Mouse (Mus musculus) midbrain, postnatal 0 days (tissue): ENCODE results near the gene Tnpo1. TPM values are rescaled to one million over a fixed set of nuclear protein-coding genes. Genes with fewer than 3 reads are reported as not detected.
A peak's percentile ranks its signal among the peaks of the same experiment; 100 is the strongest.

Experiments
- ATAC-seq: fragments of 200-750 bp; cut with Nextera tagmentation; 2 replicates; pipeline ENCODE4 v1.8.0; 2017; ENCODE audit warnings: moderate number of reproducible peaks, mild to moderate bottlenecking, moderate TSS enrichment, moderate library complexity; ENCODE audit not compliant: low FRiP score
- DNase-seq: peaks from one replicate; pipeline ENCODE4 v3.0.0-alpha.2; 2015; ENCODE audit warnings: low spot score
- H3K27ac ChIP-seq: fragments of 300-500 bp; sonication (generic); 2 replicates; pipeline ENCODE4 v1.5.1; 2014; ENCODE audit warnings: low read depth, mild to moderate bottlenecking, low read length, mixed read lengths
- H3K27me3 ChIP-seq: fragments of 300-500 bp; sonication (generic); 2 replicates; pipeline ENCODE4 v1.6.1; 2014; ENCODE audit warnings: low read length, control low read depth, mixed read lengths; ENCODE audit not compliant: insufficient read depth
- H3K36me3 ChIP-seq: fragments of 300-500 bp; sonication (generic); 2 replicates; pipeline ENCODE4 v1.6.1; 2014; ENCODE audit warnings: low read length, control low read depth, mixed read lengths; ENCODE audit not compliant: insufficient read depth
- H3K4me1 ChIP-seq: fragments of 300-500 bp; sonication (generic); 2 replicates; pipeline ENCODE4 v1.6.1; 2014; ENCODE audit warnings: mild to moderate bottlenecking, control low read depth, antibody characterized with exemption, low read length, mixed read lengths; ENCODE audit not compliant: insufficient read depth
- H3K4me2 ChIP-seq: fragments of 300-500 bp; sonication (generic); 2 replicates; pipeline ENCODE4 v1.6.1; 2014; ENCODE audit warnings: low read depth, mild to moderate bottlenecking, low read length, mixed read lengths; ENCODE audit not compliant: poor library complexity, severe bottlenecking
- H3K4me3 ChIP-seq: fragments of 300-500 bp; sonication (generic); 2 replicates; pipeline ENCODE4 v1.5.1; 2014; ENCODE audit warnings: low read depth, mild to moderate bottlenecking, low read length, moderate library complexity
- H3K9ac ChIP-seq: fragments of 300-500 bp; sonication (generic); replicated peaks from 2 replicates; pipeline ENCODE4 v1.6.1; 2014; ENCODE audit warnings: mild to moderate bottlenecking, low read length, moderate library complexity, mixed read lengths; ENCODE audit not compliant: poor library complexity, severe bottlenecking
- H3K9me3 ChIP-seq: fragments of 300-500 bp; sonication (generic); 2 replicates; pipeline ENCODE4 v1.6.1; 2016; ENCODE audit warnings: low read length, control low read depth
- CTCF ChIP-seq: IDR thresholded peaks from 2 replicates; pipeline ENCODE4 v1.5.1; 2016; ENCODE audit warnings: antibody characterized with exemption, mild to moderate bottlenecking
- WGBS: fragments of 180-500 bp; shearing (Covaris S2); extraction: QIAGEN DNeasy Blood & Tissue Kit; methylation state at CpG from one replicate; pipeline ENCODE4 v1.1.7; 2014; 5-methylcytosine and 5-hydroxymethylcytosine counted together
- polyA plus RNA-seq: library from polyadenylated mRNA; unstranded; fragments of >200 nt; fragmentation: Nextera tagmentation; extraction: Ambion mirVana; gene quantifications from 2 replicates; pipeline ENCODE4 v1.2.1, GENCODE M21; 2015
- total RNA-seq: library from RNA; depleted of rRNA; stranded (reverse); fragments of >200 nt; gene quantifications from 2 replicates; pipeline ENCODE4 v1.2.3, GENCODE M21; 2014

Tnpo1 gene
- total and polyA plus RNA-seq, 2 experiments from 2014 or later: 20.1 to 78.8 TPM

GRCm38 (mm10) chr13:98891443-98891842, 34.7 kb downstream of the Tnpo1 start:
- Histone ChIP-seq H3K27ac (no peak overlapping the region), H3K4me2 (peak overlapping the region; percentile 87), H3K4me3 (no peak overlapping the region), H3K27me3 (no peaks in the 10 kb centered on the region), H3K4me1 (0 out of 2 replicates have a peak, but pooled peaks cover 3% of the 10 kb centered on the region), H3K9ac (no peak overlapping the region), H3K36me3 (no peaks in the 10 kb centered on the region), H3K9me3 (no peaks in the 10 kb centered on the region)
- WGBS: 24% methylated on average over 8 of the region's 8 CpGs
- ATAC-seq (no peak), DNase-seq (no peak)
- no peak for TF ChIP-seq CTCF

DNA sequence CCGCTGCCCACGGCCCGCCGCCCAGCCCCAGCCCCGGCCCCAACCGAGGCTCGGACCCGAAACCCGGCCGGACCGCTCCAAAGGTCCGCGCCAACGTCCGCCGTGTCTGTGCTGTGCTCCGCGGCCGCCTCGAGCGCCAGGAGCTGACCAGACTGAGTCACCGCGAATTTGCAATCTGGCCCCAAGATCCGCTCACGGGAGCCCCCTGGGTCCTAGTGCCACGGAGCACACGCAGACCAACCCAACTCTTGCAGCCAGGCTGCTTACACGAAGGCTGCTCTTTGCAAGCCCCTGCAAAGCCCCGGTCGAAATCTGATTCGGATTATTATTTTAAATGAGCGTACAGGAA, 35.3 kb downstream of the Tnpo1 start:
- WGBS: under 1% methylated on average over 32 of the region's 32 CpGs
- peak; percentile 89 for DNase-seq
- ATAC-seq: peak; percentile 92
- Histone ChIP-seq H3K4me3 (peak overlapping the region; percentile 76), H3K36me3 (no peaks in the 10 kb centered on the region), H3K27me3 (no peaks in the 10 kb centered on the region), H3K9ac (peak overlapping the region; percentile 84), H3K4me2 (peak overlapping the region; percentile 87), H3K9me3 (no peaks in the 10 kb centered on the region), H3K27ac (peak overlapping the region; percentile 93), H3K4me1 (0 out of 2 replicates have a peak, but pooled peaks cover 3% of the 10 kb centered on the region)
- TF ChIP-seq CTCF: peak; percentile 58

DNA sequence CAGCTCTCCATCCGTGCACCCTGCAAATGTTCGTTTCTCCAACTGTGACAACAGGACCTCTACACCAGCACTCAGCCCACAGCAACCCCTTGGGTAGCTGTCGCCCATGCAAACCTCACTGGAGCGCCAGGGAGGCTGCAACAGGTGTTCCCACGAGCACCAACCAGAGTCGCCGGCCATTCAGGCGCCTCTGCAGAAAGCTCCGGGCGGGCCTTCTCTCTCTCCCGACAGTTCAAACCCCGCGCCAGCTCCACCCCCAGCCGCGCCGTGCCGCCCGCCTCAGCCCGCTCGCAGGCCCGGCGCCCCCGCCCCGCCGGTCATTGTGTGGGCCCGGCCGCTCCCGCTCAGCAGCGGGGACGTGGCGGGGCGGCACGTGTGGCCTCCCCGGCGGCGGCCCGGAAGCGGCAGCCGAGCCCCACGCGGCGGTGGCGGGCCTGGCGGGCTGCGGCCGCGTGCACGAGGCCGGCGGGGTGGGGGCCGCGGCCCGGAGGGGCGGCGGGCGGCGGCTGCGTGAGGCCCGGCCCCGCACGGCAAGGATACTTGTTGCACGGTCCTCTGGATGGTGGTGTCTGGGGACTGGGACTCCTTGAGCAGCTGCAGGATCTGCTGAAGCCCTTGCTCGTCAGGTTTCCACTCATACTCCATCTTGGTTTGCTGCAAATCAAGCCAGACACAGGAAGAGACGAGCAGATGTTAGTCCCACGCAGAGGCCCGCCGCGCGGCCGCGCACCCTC, 35.9 kb downstream of the Tnpo1 start:
- Histone ChIP-seq H3K4me1 (0 out of 2 replicates have a peak, but pooled peaks cover 3% of the 10 kb centered on the region), H3K9me3 (no peaks in the 10 kb centered on the region), H3K4me3 (peak overlapping the region; percentile 76), H3K27ac (peak overlapping the region; percentile 93), H3K27me3 (no peaks in the 10 kb centered on the region), H3K9ac (peak overlapping the region; percentile 84), H3K36me3 (peaks cover 1% of the 10 kb centered on the region; the same call in 1 of the 2 replicates), H3K4me2 (peak overlapping the region; percentile 87)
- DNase-seq (peak; percentile 37), ATAC-seq (peak; percentile 78)
- no peak for TF ChIP-seq CTCF
- WGBS: under 1% methylated on average over 68 of the region's 71 CpGs

GRCm38 (mm10) chr13:98889211-98889610, 37.0 kb downstream of the Tnpo1 start:
- H3K27me3 ChIP-seq: no peaks in the 10 kb centered on the region
- peaks cover 6% of the 10 kb centered on the region; the same call in 1 of the 2 replicates for H3K36me3 ChIP-seq
- WGBS: 32% methylated on average over 11 of the region's 12 CpGs
- H3K9ac ChIP-seq: no peak overlapping the region
- H3K4me3 ChIP-seq: no peak overlapping the region
- DNase-seq: peak; percentile 18
- H3K27ac ChIP-seq: no peak overlapping the region
- ATAC-seq: no peak
- no peaks in the 10 kb centered on the region for H3K9me3 ChIP-seq
- peak overlapping the region; percentile 7; the same call in 1 of the 2 replicates for H3K4me2 ChIP-seq
- H3K4me1 ChIP-seq: 0 out of 2 replicates have a peak, but pooled peaks cover 3% of the 10 kb centered on the region
- TF ChIP-seq CTCF: no peak

GRCm38 (mm10) chr13:98883774-98884173, 42.4 kb downstream of the Tnpo1 start:
- Histone ChIP-seq H3K4me2 (no peak overlapping the region), H3K27me3 (no peaks in the 10 kb centered on the region), H3K9me3 (no peaks in the 10 kb centered on the region), H3K4me1 (no peaks in the 10 kb centered on the region), H3K9ac (no peak overlapping the region), H3K36me3 (peaks cover 11% of the 10 kb centered on the region), H3K27ac (no peak overlapping the region), H3K4me3 (no peak overlapping the region)
- DNase-seq (no peak), ATAC-seq (no peak)
- TF ChIP-seq CTCF: no peak
- WGBS: 89% methylated on average over 5 of the region's 5 CpGs

- TF ChIP-seq CTCF: no peak
- Histone ChIP-seq H3K4me1 (no peaks in the 10 kb centered on the region), H3K9me3 (no peaks in the 10 kb centered on the region), H3K9ac (no peak overlapping the region), H3K4me3 (no peak overlapping the region), H3K4me2 (no peak overlapping the region), H3K27me3 (no peaks in the 10 kb centered on the region), H3K36me3 (peaks cover 15% of the 10 kb centered on the region), H3K27ac (no peak overlapping the region)
- 86% methylated on average over 1 of the region's 1 CpGs for WGBS
- ATAC-seq (no peak), DNase-seq (no peak)
These were observed 44.2 kb downstream of the Tnpo1 start for GRCm38 (mm10) chr13:98881991-98882390.
